Mouse (Mus musculus) spleen, adult 2 months (tissue): ENCODE results near the gene Chst8. TPM values are rescaled to one million over a fixed set of nuclear protein-coding genes. Genes with fewer than 3 reads are reported as not detected.

Experiments
- DNase-seq, 2 experiments: peaks; one replicate each; pipeline versions ENCODE4 v3.0.0 to v3.0.0-alpha.2; 2012 to 2021; ENCODE audit warnings: low spot score in 2 of 2, low read depth in 1 of 2
- H3K27ac ChIP-seq: fragments of 200-500 bp; 2 replicates; pipeline ENCODE4 v1.5.1; 2012; ENCODE audit warnings: low read length, inconsistent platforms; ENCODE audit not compliant: insufficient read depth
- H3K27me3 ChIP-seq: fragments of 200-500 bp; 2 replicates; pipeline ENCODE4 v1.6.1; 2012; ENCODE audit warnings: mild to moderate bottlenecking, moderate library complexity, low read length, inconsistent platforms; ENCODE audit not compliant: control insufficient read depth, insufficient read depth
- H3K36me3 ChIP-seq: fragments of 200-500 bp; 2 replicates; pipeline ENCODE4 v1.6.1; 2012; ENCODE audit warnings: mild to moderate bottlenecking, low read length, inconsistent platforms; ENCODE audit not compliant: control insufficient read depth, insufficient read depth
- H3K4me1 ChIP-seq: fragments of 200-500 bp; 2 replicates; pipeline ENCODE4 v1.6.1; 2011; ENCODE audit warnings: inconsistent platforms; ENCODE audit not compliant: control insufficient read depth, insufficient read depth, insufficient read length
- H3K4me3 ChIP-seq: fragments of 200-500 bp; 2 replicates; pipeline ENCODE4 v1.5.1; 2011; ENCODE audit warnings: mild to moderate bottlenecking, inconsistent platforms; ENCODE audit not compliant: insufficient read depth, insufficient read length; ENCODE audit errors: extremely low read depth
- CTCF ChIP-seq: fragments of 200-500 bp; IDR thresholded peaks from 2 replicates; pipeline ENCODE4 v1.5.1; 2011; ENCODE audit warnings: mild to moderate bottlenecking, inconsistent platforms; ENCODE audit not compliant: insufficient read depth, insufficient read length, insufficient replicate concordance; ENCODE audit errors: extremely low read depth
- POLR2A ChIP-seq: fragments of 200-500 bp; IDR thresholded peaks from 2 replicates; pipeline ENCODE4 v1.6.1; 2011; ENCODE audit warnings: low read depth, low read length, inconsistent platforms
- WGBS: fragments of 180-500 bp; shearing (Covaris S2); methylation state at CpG from one replicate; pipeline ENCODE4 v1.1.7; 2018; 5-methylcytosine and 5-hydroxymethylcytosine counted together
- polyA plus RNA-seq: library from polyadenylated mRNA; depleted of rRNA; stranded (reverse); fragments of >200 nt; gene quantifications from 2 replicates; pipeline ENCODE4 v1.2.3, GENCODE M21; 2012

Gene Chst8
- polyA plus RNA-seq, 1 experiment: 1.6 TPM

DNA sequence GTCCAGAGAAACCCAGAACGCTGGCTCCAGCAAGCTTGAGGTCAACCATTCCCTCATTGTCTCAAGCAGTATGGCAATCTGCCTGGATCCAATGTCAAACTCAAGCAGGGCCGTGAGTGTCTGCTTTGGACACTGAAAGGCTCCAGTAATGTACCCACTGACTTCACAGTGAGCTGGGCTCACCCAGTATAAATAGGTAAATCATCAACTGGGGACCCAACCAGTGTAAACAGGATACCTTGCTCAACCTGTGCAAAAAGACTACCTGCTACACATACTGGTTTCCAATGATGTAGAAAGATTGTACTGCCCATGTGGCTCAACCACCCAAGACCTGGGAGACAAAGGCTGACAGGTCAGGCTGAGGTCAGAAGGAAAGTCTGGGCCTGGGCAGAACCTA, 7.5 kb downstream of the Chst8 start:
- WGBS: 82% methylated on average over 2 of the region's 2 CpGs
- H3K4me1 ChIP-seq: no peaks in the 10 kb centered on the region
- no peak overlapping the region for H3K4me3 ChIP-seq
- no peak overlapping the region for H3K27ac ChIP-seq
- DNase-seq: no peak
- H3K36me3 ChIP-seq: no peaks in the 10 kb centered on the region
- no peaks in the 10 kb centered on the region for H3K27me3 ChIP-seq
- TF ChIP-seq POLR2A: no peak

DNA sequence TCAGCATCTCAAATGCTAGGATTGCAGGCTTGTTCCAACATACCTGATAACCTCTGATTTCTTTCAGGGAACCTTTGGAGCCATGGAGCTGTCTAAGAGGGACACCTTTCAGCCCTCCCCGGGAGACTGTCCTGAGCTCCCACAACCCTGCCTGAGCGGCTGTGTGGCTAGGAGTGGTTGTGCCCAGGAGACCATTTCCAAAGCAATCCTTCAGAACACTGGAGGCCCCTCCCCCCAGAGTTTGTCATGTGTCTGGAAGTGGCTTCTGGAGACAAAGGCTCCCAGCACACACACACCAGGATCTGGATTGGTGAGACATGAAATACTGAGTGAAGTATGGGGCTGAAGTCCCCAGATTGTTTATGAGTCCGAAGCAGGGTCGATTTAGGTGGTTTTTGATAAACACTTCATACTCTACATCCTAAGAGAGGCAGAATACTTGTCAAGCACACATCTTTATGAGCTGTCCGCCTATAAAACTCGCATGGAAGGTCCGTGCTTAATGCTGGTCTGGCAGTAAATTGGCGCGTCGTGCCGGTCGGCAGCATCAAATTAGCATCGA, 12.5 kb downstream of the Chst8 start:
- Histone ChIP-seq H3K27ac (no peak overlapping the region), H3K36me3 (no peaks in the 10 kb centered on the region), H3K27me3 (no peaks in the 10 kb centered on the region), H3K4me1 (no peaks in the 10 kb centered on the region), H3K4me3 (no peak overlapping the region)
- TF ChIP-seq POLR2A: no peak
- no peak for TF ChIP-seq CTCF
- 57% methylated on average over 13 of the region's 13 CpGs for WGBS
- DNase-seq: no peak

DNA sequence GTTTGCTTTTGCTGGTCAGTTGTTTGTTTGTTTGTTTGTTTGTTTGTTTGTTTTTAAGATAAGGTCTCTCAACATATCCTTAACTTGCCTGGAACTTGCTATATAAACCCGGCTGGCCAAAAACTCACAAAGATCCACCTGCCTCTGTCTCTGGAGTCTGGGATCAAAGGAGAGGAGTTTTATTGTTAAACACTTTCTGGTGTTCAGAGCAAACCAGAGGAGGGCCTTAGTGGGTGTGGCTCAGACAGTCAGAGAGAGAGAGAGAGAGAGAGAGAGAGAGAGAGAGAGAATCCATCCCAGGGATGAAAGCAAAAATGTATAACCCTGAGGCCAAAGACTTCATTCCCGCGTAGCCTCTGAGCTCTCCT, 13.1 kb downstream of the Chst8 start:
- Histone ChIP-seq H3K36me3 (no peaks in the 10 kb centered on the region), H3K4me3 (no peak overlapping the region), H3K4me1 (no peaks in the 10 kb centered on the region), H3K27ac (no peak overlapping the region), H3K27me3 (no peaks in the 10 kb centered on the region)
- no peak for DNase-seq
- TF ChIP-seq CTCF (no peak), POLR2A (no peak)
- WGBS: 25% methylated on average over 3 of the region's 3 CpGs

DNA sequence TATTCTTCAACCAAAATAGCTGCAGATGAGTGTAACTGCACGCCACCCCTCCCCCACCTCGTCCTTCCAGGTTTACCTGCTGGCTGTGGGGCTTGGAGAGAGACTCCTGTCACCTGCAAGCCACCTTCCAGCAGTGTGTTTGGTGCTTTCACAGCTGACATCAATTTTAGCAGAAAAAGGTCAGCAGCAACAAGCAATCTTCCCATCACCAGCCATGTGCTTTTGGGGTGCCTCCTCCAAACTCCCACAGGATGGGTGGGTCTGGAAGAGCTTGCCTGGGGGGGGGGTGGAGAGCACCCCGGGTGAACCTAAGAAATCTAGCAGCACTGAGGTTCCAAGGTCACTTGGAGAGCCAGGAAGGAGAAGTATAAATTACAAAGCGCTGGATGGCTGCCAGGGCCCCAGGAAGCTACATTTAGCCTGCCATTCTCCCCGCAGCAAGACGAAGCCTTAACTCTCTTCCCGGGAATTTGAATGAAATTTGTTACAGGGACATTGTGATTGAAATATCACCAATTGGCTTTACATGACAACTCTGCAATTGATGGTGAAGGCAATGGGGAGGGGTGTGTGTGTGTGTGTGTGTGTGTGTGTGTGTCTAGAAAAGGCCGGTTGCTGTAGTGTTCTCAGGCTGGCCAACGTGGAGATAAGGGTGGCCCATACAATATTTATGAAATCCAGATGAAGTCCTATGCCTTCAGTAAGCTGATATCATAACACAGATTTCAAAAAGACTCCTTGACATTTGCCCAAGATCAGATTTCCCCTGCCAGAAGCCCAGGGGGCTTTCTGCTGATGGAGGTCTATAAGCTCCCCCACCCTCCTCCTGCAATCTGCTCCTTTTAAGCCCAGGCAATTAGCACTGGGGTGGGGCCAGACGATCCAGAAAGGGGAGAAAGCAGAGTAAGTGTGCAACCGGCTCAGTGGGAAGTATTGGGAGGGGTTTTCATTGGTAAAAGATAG, 13.8 kb downstream of the Chst8 start:
- no peak overlapping the region for H3K4me3 ChIP-seq
- no peaks in the 10 kb centered on the region for H3K36me3 ChIP-seq
- no peaks in the 10 kb centered on the region for H3K4me1 ChIP-seq
- no peak for DNase-seq
- H3K27me3 ChIP-seq: no peaks in the 10 kb centered on the region
- no peak overlapping the region for H3K27ac ChIP-seq
- WGBS: 14% methylated on average over 11 of the region's 11 CpGs
- TF ChIP-seq POLR2A: no peak
- no peak for TF ChIP-seq CTCF

DNA sequence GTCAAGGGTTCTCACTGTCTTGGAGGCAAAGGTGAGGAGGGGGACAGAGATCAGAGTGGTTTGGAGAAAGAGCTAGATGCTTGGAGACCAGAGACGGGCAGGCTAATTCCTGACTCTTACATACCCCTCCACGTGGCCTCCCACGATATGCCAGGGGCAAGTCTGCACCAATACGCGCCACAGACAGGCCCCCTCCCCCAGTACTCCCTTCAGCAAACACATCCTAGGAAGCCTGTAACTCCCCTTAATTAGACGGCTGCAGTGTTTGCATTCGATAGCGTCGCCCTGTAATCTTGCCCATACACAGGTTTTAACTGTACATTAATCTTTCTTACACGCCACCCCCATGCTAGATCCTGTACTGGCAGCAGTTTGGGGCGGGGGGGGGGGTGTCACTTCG, 14.5 kb downstream of the Chst8 start:
- no peaks in the 10 kb centered on the region for H3K4me1 ChIP-seq
- H3K27ac ChIP-seq: no peak overlapping the region
- no peaks in the 10 kb centered on the region for H3K27me3 ChIP-seq
- WGBS: 14% methylated on average over 12 of the region's 12 CpGs
- no peak overlapping the region for H3K4me3 ChIP-seq
- no peak for TF ChIP-seq POLR2A
- TF ChIP-seq CTCF: no peak
- H3K36me3 ChIP-seq: no peaks in the 10 kb centered on the region
- DNase-seq: no peak

DNA sequence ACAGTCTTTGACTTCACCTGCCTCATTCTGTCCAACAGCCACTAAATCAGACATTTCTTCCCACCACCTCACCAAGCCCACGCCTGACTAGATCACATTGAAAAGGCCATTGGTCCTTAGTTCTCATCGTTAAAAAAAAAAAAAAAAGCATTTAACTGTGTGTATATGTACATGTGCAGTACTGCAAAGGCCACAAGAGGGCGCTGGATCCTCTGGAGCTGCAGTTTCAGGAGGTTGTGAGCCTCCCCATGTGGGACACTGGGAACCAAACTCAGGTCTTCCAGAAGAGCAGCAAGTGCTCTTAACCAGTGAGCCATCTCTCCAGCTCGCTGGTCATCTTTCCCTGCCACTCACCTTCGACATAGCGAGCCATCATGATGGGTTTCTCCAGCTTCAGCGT, 22.1 kb downstream of the Chst8 start:
- no peak for DNase-seq
- no peaks in the 10 kb centered on the region for H3K36me3 ChIP-seq
- TF ChIP-seq CTCF (no peak), POLR2A (no peak)
- no peak overlapping the region for H3K4me3 ChIP-seq
- WGBS: 75% methylated on average over 7 of the region's 7 CpGs
- no peaks in the 10 kb centered on the region for H3K4me1 ChIP-seq
- H3K27ac ChIP-seq: no peak overlapping the region
- no peaks in the 10 kb centered on the region for H3K27me3 ChIP-seq

DNA sequence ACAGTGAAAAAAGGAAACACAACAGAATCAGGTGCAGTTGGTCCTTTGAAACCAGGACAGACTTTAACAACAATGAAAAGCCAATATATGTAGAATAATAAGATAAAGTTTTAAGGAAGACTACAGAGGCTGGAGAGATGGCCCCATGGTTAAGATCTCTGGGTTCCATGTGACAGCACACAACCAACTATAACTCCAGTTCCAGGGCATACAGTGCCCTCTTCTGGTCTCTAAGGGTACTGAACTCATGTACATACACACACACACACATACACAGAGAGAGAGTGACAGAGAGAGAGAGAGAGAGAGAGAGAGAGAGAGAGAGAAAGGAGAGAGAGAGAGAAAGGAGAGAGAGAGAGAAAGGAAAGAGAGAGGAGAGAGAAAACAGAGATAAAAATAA, 25.3 kb downstream of the Chst8 start:
- TF ChIP-seq POLR2A (no peak), CTCF (no peak)
- Histone ChIP-seq H3K27ac (no peak overlapping the region), H3K27me3 (no peaks in the 10 kb centered on the region), H3K4me3 (no peak overlapping the region), H3K4me1 (no peaks in the 10 kb centered on the region), H3K36me3 (no peaks in the 10 kb centered on the region)
- DNase-seq: no peak
